Mouse (Mus musculus): ENCODE data around the gene Etfb. TPM values are rescaled to one million over a fixed set of nuclear protein-coding genes. Genes with fewer than 3 reads are reported as not detected.

Etfb gene
- total and polyA plus RNA-seq, 2 experiments from 2014 or later, result 42.9 to 148 TPM

DNA sequence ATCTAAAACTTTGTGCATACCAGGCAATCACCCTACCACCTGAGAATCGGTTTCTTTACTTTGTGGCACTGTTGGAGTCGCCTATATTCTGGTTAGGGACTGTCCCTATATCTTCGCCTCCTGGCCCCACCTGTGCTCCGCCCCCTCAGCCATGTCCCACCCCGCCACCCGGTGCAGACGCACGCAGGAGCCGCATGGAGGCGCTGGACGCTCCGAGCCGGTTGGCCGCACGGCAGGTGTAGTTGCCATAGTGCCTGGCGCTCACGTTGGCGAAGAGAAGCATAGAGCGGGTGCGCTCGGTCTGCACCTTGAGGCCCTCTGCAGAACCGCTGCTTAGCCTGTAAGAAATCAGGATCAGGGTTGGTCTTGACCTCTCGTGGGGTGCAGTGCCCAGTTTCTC lies 31.8 kb downstream of the Etfb start:
- Histone ChIP-seq H3K4me3 (ENCODE audit: low read length) (no peak overlapping the region), H3K4me2 (ENCODE audit: low read depth, low read length) (no peak overlapping the region), H3K36me3 (ENCODE audit: insufficient read depth, low read length) (0 out of 2 replicates have a peak, but pooled peaks cover 2% of the 10 kb centered on the region), H3K27ac (no peak overlapping the region), H3K9ac (replicated peaks; ENCODE audit: low read length) (no peak overlapping the region), H3K4me1 (ENCODE audit: insufficient read depth, low read length) (no peaks in the 10 kb centered on the region), H3K27me3 (ENCODE audit: insufficient read depth, low read length) (no peaks in the 10 kb centered on the region), H3K9me3 (ENCODE audit: low read length) (no peaks in the 10 kb centered on the region)
- ATAC-seq (peak; percentile 46; the same call in 1 of the 2 replicates), DNase-seq (ENCODE audit: low spot score) (peak; percentile 41)
- WGBS, result 22% methylated on average over 23 of the region's 23 CpGs
- TF ChIP-seq CTCF (IDR thresholded peaks at IDR 0.05; ENCODE audit: low read depth), result peak; percentile 56

DNA sequence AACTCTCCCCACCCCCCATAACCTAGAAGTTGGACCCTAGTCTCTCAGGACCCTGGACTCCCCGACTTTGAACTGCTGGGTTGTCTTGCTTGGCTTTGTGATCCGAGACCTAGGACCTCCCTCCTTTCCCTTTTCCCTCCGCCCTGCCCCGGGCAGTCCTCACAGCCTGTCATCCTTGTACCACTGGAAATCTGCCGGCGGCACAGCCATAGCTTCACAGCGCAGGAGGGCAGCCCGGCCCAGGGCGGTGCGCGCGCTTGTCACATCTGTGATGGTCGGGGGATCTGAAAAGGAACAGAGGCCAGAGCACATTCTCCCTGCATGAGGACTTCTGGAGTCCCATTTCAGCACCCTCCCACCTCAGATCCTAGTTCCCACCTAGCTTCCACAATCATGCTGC lies 32.5 kb downstream of the Etfb start:
- no peak for DNase-seq (ENCODE audit: low spot score)
- 19% methylated on average over 13 of the region's 13 CpGs for WGBS
- no peak for TF ChIP-seq CTCF (IDR thresholded peaks at IDR 0.05; ENCODE audit: low read depth)
- Histone ChIP-seq H3K36me3 (ENCODE audit: insufficient read depth, low read length) (0 out of 2 replicates have a peak, but pooled peaks cover 2% of the 10 kb centered on the region), H3K4me2 (ENCODE audit: low read depth, low read length) (no peak overlapping the region), H3K27me3 (ENCODE audit: insufficient read depth, low read length) (no peaks in the 10 kb centered on the region), H3K9me3 (ENCODE audit: low read length) (no peaks in the 10 kb centered on the region), H3K4me3 (ENCODE audit: low read length) (no peak overlapping the region), H3K4me1 (ENCODE audit: insufficient read depth, low read length) (no peaks in the 10 kb centered on the region), H3K9ac (replicated peaks; ENCODE audit: low read length) (no peak overlapping the region), H3K27ac (no peak overlapping the region)
- ATAC-seq, result no peak

DNA sequence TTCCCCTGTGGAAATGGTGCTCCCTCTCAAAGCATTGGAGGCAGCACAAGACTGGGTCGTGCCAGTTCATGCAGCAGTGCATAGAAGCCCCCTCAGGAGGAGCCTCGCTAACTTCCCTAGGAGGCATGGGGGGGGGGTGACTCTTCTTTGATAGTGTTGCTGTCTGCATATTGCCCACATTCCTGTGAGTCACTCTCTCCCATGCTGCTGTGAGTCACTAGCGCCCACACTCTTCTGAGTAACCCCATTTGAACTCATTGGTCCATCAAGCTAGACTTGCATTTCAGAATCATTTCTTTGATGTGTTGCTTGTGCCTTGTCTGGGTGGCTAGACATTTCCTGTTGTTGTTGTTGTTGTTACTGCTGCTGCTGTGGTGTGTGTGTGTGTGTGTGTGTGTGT lies 37.3 kb downstream of the Etfb start:
- WGBS, result 51% methylated on average over 3 of the region's 3 CpGs
- H3K4me1 ChIP-seq (ENCODE audit: insufficient read depth, low read length), result peaks cover 6% of the 10 kb centered on the region; the same call in 1 of the 2 replicates
- no peaks in the 10 kb centered on the region for H3K27me3 ChIP-seq (ENCODE audit: insufficient read depth, low read length)
- H3K9ac ChIP-seq (replicated peaks; ENCODE audit: low read length), result no peak overlapping the region
- H3K4me3 ChIP-seq (ENCODE audit: low read length), result no peak overlapping the region
- no peaks in the 10 kb centered on the region for H3K36me3 ChIP-seq (ENCODE audit: insufficient read depth, low read length)
- ATAC-seq, result no peak
- no peak overlapping the region for H3K27ac ChIP-seq
- no peak for DNase-seq (ENCODE audit: low spot score)
- TF ChIP-seq CTCF (IDR thresholded peaks at IDR 0.05; ENCODE audit: low read depth), result no peak
- no peaks in the 10 kb centered on the region for H3K9me3 ChIP-seq (ENCODE audit: low read length)
- no peak overlapping the region for H3K4me2 ChIP-seq (ENCODE audit: low read depth, low read length)

DNA sequence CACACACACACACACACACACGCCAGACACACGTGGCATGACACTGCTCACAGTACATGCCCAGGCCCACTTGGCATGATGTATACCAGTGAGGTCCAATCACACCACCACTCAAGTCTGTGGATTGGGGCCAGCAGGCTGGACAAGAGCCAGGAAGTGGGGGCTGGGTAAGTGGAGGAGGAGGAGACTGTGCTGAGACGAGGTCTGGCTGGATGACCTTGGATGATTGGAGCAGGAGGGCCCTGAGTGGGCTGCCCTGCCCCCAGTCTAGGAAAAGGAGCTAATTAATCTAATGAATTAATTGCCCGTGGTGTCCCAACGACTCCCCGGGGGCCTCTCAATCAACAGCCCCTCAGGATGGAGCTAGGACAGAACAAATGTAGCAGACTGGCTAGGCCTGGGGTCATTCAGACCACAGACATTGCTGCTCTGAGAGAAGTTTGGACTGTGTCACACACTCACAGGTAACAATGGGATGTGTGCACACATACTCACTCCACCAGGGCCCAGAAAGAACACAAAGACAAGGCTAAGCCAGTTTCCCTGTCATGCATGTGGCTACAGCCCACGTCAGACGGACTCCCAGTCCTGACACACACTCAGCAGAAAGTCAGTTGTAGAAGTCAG lies 38.3 kb downstream of the Etfb start:
- Histone ChIP-seq H3K4me1 (ENCODE audit: insufficient read depth, low read length) (peaks cover 6% of the 10 kb centered on the region; the same call in 1 of the 2 replicates), H3K4me3 (ENCODE audit: low read length) (no peak overlapping the region), H3K4me2 (ENCODE audit: low read depth, low read length) (no peak overlapping the region), H3K9me3 (ENCODE audit: low read length) (no peaks in the 10 kb centered on the region), H3K27me3 (ENCODE audit: insufficient read depth, low read length) (no peaks in the 10 kb centered on the region), H3K27ac (no peak overlapping the region), H3K36me3 (ENCODE audit: insufficient read depth, low read length) (no peaks in the 10 kb centered on the region), H3K9ac (replicated peaks; ENCODE audit: low read length) (no peak overlapping the region)
- WGBS, result 34% methylated on average over 8 of the region's 8 CpGs
- ATAC-seq (peak; percentile 79), DNase-seq (ENCODE audit: low spot score) (peak; percentile 63)
- no peak for TF ChIP-seq CTCF (IDR thresholded peaks at IDR 0.05; ENCODE audit: low read depth)

DNA sequence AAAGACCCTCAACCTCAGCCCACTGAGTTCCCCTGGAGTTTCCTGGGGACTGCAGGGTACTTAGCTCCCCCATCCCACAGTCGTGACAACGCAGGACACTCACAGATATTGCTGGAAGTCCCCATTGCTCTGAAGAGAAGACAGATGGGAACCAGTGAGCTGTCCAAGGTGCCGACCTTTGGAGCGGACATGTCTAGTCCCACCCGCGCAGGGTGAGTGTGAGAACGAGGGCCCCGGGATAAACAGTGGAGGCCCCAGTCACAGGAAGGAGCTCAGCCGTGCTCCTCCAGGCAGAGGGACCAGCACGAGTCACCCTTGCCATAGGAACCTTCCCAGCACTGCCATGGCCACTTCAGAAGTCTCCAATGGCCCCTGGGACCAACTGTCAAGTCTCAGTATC lies 39.4 kb downstream of the Etfb start:
- H3K9me3 ChIP-seq (ENCODE audit: low read length), result no peaks in the 10 kb centered on the region
- H3K27me3 ChIP-seq (ENCODE audit: insufficient read depth, low read length), result no peaks in the 10 kb centered on the region
- no peak overlapping the region for H3K4me2 ChIP-seq (ENCODE audit: low read depth, low read length)
- H3K4me1 ChIP-seq (ENCODE audit: insufficient read depth, low read length), result peaks cover 6% of the 10 kb centered on the region; the same call in 1 of the 2 replicates
- H3K27ac ChIP-seq, result no peak overlapping the region
- TF ChIP-seq CTCF (IDR thresholded peaks at IDR 0.05; ENCODE audit: low read depth), result no peak
- no peak overlapping the region for H3K4me3 ChIP-seq (ENCODE audit: low read length)
- H3K9ac ChIP-seq (replicated peaks; ENCODE audit: low read length), result no peak overlapping the region
- DNase-seq (ENCODE audit: low spot score) (no peak), ATAC-seq (no peak)
- H3K36me3 ChIP-seq (ENCODE audit: insufficient read depth, low read length), result no peaks in the 10 kb centered on the region
- WGBS, result 31% methylated on average over 10 of the region's 10 CpGs

DNA sequence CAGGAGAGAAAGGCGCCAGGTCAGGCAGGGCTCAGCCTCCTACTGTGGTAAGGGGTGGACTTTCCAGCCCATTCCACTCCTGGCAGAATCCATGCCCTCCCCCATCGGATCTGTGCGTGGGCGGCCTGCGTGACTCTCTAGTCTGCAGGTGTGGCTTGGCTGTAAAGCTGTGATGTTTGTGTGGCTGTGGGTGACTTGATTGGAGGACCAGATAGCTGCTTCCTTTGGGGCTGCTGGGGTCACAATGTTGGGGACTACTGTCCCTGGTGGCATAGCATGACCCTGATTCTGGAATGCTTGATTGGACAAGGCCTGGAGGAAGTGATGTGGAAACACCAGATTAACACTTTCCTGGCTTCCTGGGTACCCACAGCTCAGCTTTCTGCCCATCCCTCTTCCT lies 44.8 kb downstream of the Etfb start:
- no peak; the same call in 1 of the 2 replicates for TF ChIP-seq CTCF (IDR thresholded peaks at IDR 0.05; ENCODE audit: low read depth)
- ATAC-seq, result peak; percentile 27
- peak overlapping the region; percentile 78 for H3K4me3 ChIP-seq (ENCODE audit: low read length)

DNA sequence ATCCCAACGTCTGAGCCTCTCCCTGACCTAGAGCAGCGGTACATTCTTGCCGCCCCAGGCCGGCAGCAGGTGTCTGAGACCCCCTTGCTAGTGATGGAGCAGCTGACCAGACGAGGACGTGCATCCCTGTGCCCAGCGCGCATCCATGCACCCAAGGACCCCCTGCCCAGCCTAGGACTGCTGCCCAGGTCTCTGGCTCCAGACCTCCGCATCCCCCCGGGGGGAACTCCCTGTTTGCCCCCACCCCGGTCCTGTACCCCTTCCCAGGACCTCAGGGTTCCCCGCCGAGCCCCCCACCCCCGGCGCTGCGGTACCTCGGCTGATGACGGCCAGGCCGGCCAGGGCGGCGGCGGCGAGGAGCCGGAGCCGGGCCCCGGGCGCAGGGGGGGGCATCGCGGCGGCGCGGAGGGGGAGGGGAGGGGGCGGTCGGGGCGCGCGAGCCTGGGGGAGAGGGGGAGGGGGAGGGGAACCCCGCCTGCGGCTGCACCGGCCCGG lies 45.8 kb downstream of the Etfb start, which contains the start of gene Iglon5:
Gene Iglon5 (minus strand): TSS at position 445 of the 495 bp plus-strand sequence.
- peaks cover 8% of the 10 kb centered on the region; the same call in 1 of the 2 replicates for H3K4me1 ChIP-seq (ENCODE audit: insufficient read depth, low read length)
- H3K4me3 ChIP-seq (ENCODE audit: low read length), result peak within 1 kb of the TSS; percentile 78
- peak; percentile 24 for DNase-seq (ENCODE audit: low spot score)
- no peaks in the 10 kb centered on the region for H3K27me3 ChIP-seq (ENCODE audit: insufficient read depth, low read length)
- WGBS, result 0% methylated on average over 16 of the region's 41 CpGs
- peak within 1 kb of the TSS; percentile 91 for H3K9ac ChIP-seq (replicated peaks; ENCODE audit: low read length)
- peak within 1 kb of the TSS; percentile 82 for H3K27ac ChIP-seq
- H3K36me3 ChIP-seq (ENCODE audit: insufficient read depth, low read length), result no peaks in the 10 kb centered on the region
- TF ChIP-seq CTCF (IDR thresholded peaks at IDR 0.05; ENCODE audit: low read depth), result no peak
- H3K4me2 ChIP-seq (ENCODE audit: low read depth, low read length), result peak within 1 kb of the TSS; percentile 73
- ATAC-seq, result peak; percentile 59
- H3K9me3 ChIP-seq (ENCODE audit: low read length), result no peaks in the 10 kb centered on the region

More for the DNA sequence above, 44.8 kb downstream of the Etfb start:
- Histone ChIP-seq H3K4me2 (ENCODE audit: low read depth, low read length) (peak overlapping the region; percentile 73), H3K4me1 (ENCODE audit: insufficient read depth, low read length) (peaks cover 8% of the 10 kb centered on the region; the same call in 1 of the 2 replicates), H3K27ac (0 out of 2 replicates have a peak overlapping the region, but pooled peaks have one; percentile 82), H3K27me3 (ENCODE audit: insufficient read depth, low read length) (no peaks in the 10 kb centered on the region), H3K9ac (replicated peaks; ENCODE audit: low read length) (peak overlapping the region; percentile 91; the same call in 1 of the 2 replicates), H3K36me3 (ENCODE audit: insufficient read depth, low read length) (no peaks in the 10 kb centered on the region), H3K9me3 (ENCODE audit: low read length) (no peaks in the 10 kb centered on the region)
- WGBS, result 23% methylated on average over 5 of the region's 5 CpGs
- peak; percentile 18 for DNase-seq (ENCODE audit: low spot score)
